Mouse (Mus musculus) spleen, adult 18-20 months (tissue): ENCODE results near the gene H3f3a.
"Not testable (repeated sequence)": the region's sequence is repeated elsewhere in the genome, so short reads cannot be mapped to it uniquely, and the experiment has no call there.

Experiments used
- DNase-seq, 2 experiments: peaks; one replicate each; pipeline ENCODE4 v3.0.0; 2022; ENCODE audit warnings: mixed read lengths in 2 of 2

Gene H3f3a

GRCm38 (mm10) chr1:180813885-180814740, at the start of gene H3f3a:
H3f3a (minus strand) TSS chr1:180813943.
- peak; percentile 86 to 92 for DNase-seq

- DNase-seq: no peak
These were observed 46.3 kb upstream of the H3f3a start for GRCm38 (mm10) chr1:180860030-180860429.

- DNase-seq: no peak
These were observed 45.0 kb upstream of the H3f3a start for GRCm38 (mm10) chr1:180858763-180859162.

GRCm38 (mm10) chr1:180850316-180851270, 36.9 kb upstream of the H3f3a start, which contains the start of gene Sde2:
Sde2 (plus strand) TSS chr1:180851127.
- DNase-seq: peak; percentile 100

GRCm38 (mm10) chr1:180849701-180850301, 36.1 kb upstream of the H3f3a start:
- no peak for DNase-seq

GRCm38 (mm10) chr1:180848511-180849241, 34.9 kb upstream of the H3f3a start:
- DNase-seq: peak; percentile 45 to 52

- DNase-seq: peak; percentile 18 to 26
These were observed 34.4 kb upstream of the H3f3a start for GRCm38 (mm10) chr1:180848114-180848510.

GRCm38 (mm10) chr1:180841561-180842300, 28.0 kb upstream of the H3f3a start:
- DNase-seq: no peak

GRCm38 (mm10) chr1:180839201-180839910, 25.6 kb upstream of the H3f3a start:
- DNase-seq: no peak

- DNase-seq: no peak
These were observed 24.3 kb upstream of the H3f3a start for GRCm38 (mm10) chr1:180838014-180838413.

- no peak for DNase-seq
These were observed 23.4 kb upstream of the H3f3a start for GRCm38 (mm10) chr1:180837186-180837585.

GRCm38 (mm10) chr1:180836467-180836866, 22.7 kb upstream of the H3f3a start:
- not testable (repeated sequence) for DNase-seq

GRCm38 (mm10) chr1:180835273-180836015, 21.7 kb upstream of the H3f3a start:
- DNase-seq: no peak

- DNase-seq: no peak
These were observed 17.0 kb upstream of the H3f3a start for GRCm38 (mm10) chr1:180830588-180831346.

GRCm38 (mm10) chr1:180830175-180830574, 16.4 kb upstream of the H3f3a start:
- DNase-seq: no peak

GRCm38 (mm10) chr1:180829775-180830174, 16.0 kb upstream of the H3f3a start:
- peak; percentile 48 to 59 for DNase-seq

- DNase-seq: peak; percentile 19 to 38
These were observed 12.9 kb upstream of the H3f3a start for GRCm38 (mm10) chr1:180826634-180827033.

GRCm38 (mm10) chr1:180824721-180825120, 11.0 kb upstream of the H3f3a start:
- peak; percentile 71 to 73 for DNase-seq

GRCm38 (mm10) chr1:180823716-180824115, 10.0 kb upstream of the H3f3a start:
- no peak for DNase-seq
